ENCODE assay signal across 13 mouse cellular contexts in the genomic region with DNA sequence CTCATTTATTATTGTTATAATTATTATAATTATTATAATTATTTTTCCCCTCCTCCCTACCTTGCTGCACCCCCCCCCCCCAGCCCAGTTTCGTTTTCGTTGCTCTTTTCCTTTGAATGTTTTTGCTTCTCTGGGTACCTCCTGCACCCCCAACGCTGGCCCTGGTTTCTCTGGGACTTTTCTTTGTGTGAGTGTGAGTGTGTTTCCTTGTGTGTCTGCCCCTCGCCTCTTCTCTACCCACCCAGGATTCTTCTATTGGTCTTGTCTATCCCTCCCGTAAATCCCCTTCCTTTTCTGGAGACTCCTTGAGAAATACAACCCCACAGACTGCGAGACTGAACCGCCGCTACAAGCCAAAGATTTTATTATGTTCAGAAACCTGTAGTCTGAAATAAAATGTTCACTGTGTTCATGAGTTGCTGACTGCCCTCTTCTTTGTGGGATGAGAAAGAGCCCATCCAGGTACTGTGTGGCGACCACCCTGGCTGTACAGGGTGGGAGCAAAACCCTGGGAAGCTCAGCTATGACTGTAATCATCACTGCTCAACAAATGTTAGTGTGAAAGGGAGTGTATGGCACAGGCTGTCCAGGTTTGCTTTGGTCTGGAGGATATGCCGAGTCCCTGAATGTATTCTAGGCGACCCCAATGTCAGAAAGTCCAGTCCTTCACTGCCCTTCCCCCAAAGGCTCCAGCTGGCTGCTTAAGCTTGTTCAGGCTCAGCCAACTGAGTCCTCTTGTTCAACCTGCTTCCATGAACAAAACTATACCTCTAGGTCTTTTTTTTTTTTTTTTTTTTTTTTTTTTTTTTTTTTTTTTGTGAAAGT. TPM values are rescaled to one million over a fixed set of nuclear protein-coding genes. Genes with fewer than 3 reads are reported as not detected.
DNase-seq lines count a peak whose midpoint lies in the region; ATAC-seq lines count a peak whose summit lies in the region.
"Had no signal": no experiment of that assay in that cellular context is flagged by ENCODE, and none has a peak within 500 bp of the region (broad histone marks: within the 10 kb centered on the region; RNA-seq: fewer than 3 reads in every experiment).

No protein-coding gene starts in this region.

- ATAC-seq in hindbrain, embryonic 11.5 days (ENCODE audit: low FRiP score) = no peak
- 0 out of 2 replicates have a peak, but pooled peaks have one; percentile 10 for ATAC-seq in midbrain, embryonic 11.5 days (ENCODE audit: low FRiP score)
- ATAC-seq in megakaryocyte progenitor cell, adult 5-6 weeks (replicated peaks; ENCODE audit: poor library complexity) = no peak
- ATAC-seq in megakaryocyte-erythroid progenitor cell, adult 5-6 weeks (replicated peaks; ENCODE audit: low FRiP score, low TSS enrichment, poor library complexity, severe bottlenecking) = no peak

- no peaks in the 10 kb centered on the region for H3K36me3 ChIP-seq in hindbrain, embryonic 11.5 days (ENCODE audit: control insufficient read depth, insufficient read depth, low read length)
- H3K36me3 ChIP-seq in midbrain, embryonic 11.5 days (ENCODE audit: control insufficient read depth, insufficient read depth, low read length) = no peaks in the 10 kb centered on the region
- H3K36me3 ChIP-seq: heart, embryonic 13.5 days had no signal

- WGBS in hindbrain, embryonic 11.5 days = 2% methylated on average over 11 of the region's 11 CpGs
- 4% methylated on average over 11 of the region's 11 CpGs for WGBS in midbrain, embryonic 11.5 days

- peak overlapping the region; percentile 9; the same call in 1 of the 2 replicates for H3K4me2 ChIP-seq in hindbrain, embryonic 11.5 days (replicated peaks; ENCODE audit: low read depth, low read length)
- peak overlapping the region; percentile 82 for H3K4me2 ChIP-seq in midbrain, embryonic 11.5 days

- H3K4me3 ChIP-seq in hindbrain, embryonic 11.5 days (ENCODE audit: low read depth, low read length) = peak overlapping the region; percentile 44
- H3K4me3 ChIP-seq in midbrain, embryonic 11.5 days (ENCODE audit: low read depth, low read length) = peak overlapping the region; percentile 57

- no peaks in the 10 kb centered on the region for H3K9me3 ChIP-seq in hindbrain, embryonic 11.5 days (ENCODE audit: control insufficient read depth, low read length)
- no peaks in the 10 kb centered on the region for H3K9me3 ChIP-seq in midbrain, embryonic 11.5 days (ENCODE audit: control insufficient read depth, low read length)
- H3K9me3 ChIP-seq: heart, embryonic 13.5 days had no signal

- peak; percentile 33 for DNase-seq in retina, embryonic 14.5 days (ENCODE audit: low spot score)
- no peak for DNase-seq in retina, postnatal 1 day
- peak; percentile 60 for DNase-seq in hindbrain, embryonic 11.5 days (ENCODE audit: low spot score)
- DNase-seq in midbrain, embryonic 11.5 days (ENCODE audit: low spot score, missing footprints) = peak; percentile 95
- DNase-seq in Muller cell, postnatal 12 days (ENCODE audit: inconsistent ontology term) = no peak
- DNase-seq: adrenal gland, postnatal 36 days; gastrocnemius, postnatal 14 days had no signal

- peaks cover 86% of the 10 kb centered on the region for H3K27me3 ChIP-seq in hindbrain, embryonic 11.5 days (ENCODE audit: control insufficient read depth, insufficient read depth, low read length)
- H3K27me3 ChIP-seq in midbrain, embryonic 11.5 days (ENCODE audit: control insufficient read depth, insufficient read depth, low read length) = peaks cover 80% of the 10 kb centered on the region

- no peaks in the 10 kb centered on the region; the same call in 1 of the 2 replicates for H3K4me1 ChIP-seq in hindbrain, embryonic 11.5 days (replicated peaks; ENCODE audit: control insufficient read depth, insufficient read depth, low read length)
- H3K4me1 ChIP-seq in midbrain, embryonic 11.5 days (ENCODE audit: control insufficient read depth, insufficient read depth, low read length) = peaks cover 7% of the 10 kb centered on the region

- H3K9ac ChIP-seq in hindbrain, embryonic 11.5 days (ENCODE audit: low read depth, low read length) = peak overlapping the region; percentile 12; the same call in 1 of the 2 replicates
- peak overlapping the region; percentile 80 for H3K9ac ChIP-seq in midbrain, embryonic 11.5 days (ENCODE audit: low read length)
- H3K9ac ChIP-seq: heart, embryonic 13.5 days had no signal

- H3K27ac ChIP-seq in hindbrain, embryonic 11.5 days (ENCODE audit: low read depth, low read length) = no peak overlapping the region
- H3K27ac ChIP-seq in midbrain, embryonic 11.5 days (ENCODE audit: low read depth, low read length) = peak overlapping the region; percentile 17; the same call in 1 of the 2 replicates
- H3K27ac ChIP-seq: heart, embryonic 13.5 days; kidney, postnatal 0 days had no signal

RNA-seq across cellular contexts. Expression of a gene that starts 5.6 kb away (rescaled TPM):
- 5.2 and 6.9 TPM in 2 replicates for polyA plus RNA-seq in hindbrain, embryonic 11.5 days (2014; fragmentation: Nextera tagmentation; extraction: Ambion mirVana)
- 6.5 and 8.2 TPM in 2 replicates for polyA plus RNA-seq in midbrain, embryonic 11.5 days (2014; fragmentation: Nextera tagmentation; extraction: Ambion mirVana)
- not detected in 2 replicates for total RNA-seq in megakaryocyte progenitor cell, adult 5-6 weeks (2015)
- total RNA-seq in megakaryocyte progenitor cell, adult 5-6 weeks (2017) = not detected in 2 replicates
- total RNA-seq in megakaryocyte-erythroid progenitor cell, adult 5-6 weeks (2014; fragmentation: Nextera tagmentation) = not detected in 2 replicates
- not detected in 2 replicates for total RNA-seq in megakaryocyte-erythroid progenitor cell, adult 5-6 weeks (2017)
- total RNA-seq: liver, adult 2 months; neutrophil, adult 5-6 weeks had no signal
- polyA plus RNA-seq: heart, embryonic 13.5 days; kidney, postnatal 0 days; liver, adult 2 months had no signal

Comparison
In these comparisons a context has a peak if more than half of its experiments do, and no peak if none do; other contexts are left out.
1. DNase-seq: peak in retina, embryonic 14.5 days (single experiment), hindbrain, embryonic 11.5 days (single experiment) and midbrain, embryonic 11.5 days (single experiment); none in retina, postnatal 1 day (single experiment) and Muller cell, postnatal 12 days (single experiment).